Comparison of ENCODE assay signal across 8 mouse cellular contexts in the genomic region with DNA sequence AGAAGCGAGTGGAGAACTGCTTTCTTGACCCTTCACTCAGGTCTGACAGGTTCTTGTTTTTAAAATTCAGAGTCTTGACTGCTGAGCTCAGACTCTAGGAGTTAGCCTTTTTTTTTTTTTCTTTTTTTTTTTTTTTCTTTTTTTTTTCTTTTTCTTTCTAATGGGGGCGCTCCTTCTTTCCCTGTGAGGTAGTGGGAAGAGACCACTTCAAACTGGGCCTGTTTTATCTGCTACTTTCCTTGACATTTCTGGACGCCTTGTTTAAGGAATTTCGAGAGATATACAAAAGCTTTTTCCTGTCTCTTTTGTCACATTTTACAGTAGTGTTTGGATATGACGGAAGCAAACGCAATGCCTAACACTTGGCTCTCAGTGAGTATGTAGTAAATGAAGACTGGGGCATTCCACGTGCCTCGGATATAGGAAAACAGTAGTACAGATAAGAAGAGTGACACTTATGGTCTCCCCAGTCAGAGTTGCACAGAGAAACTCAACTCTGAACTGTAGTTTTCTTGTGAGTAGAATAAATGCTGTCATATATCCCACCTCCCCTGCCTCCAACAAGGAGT. TPM values are rescaled to one million over a fixed set of nuclear protein-coding genes. Genes with fewer than 3 reads are reported as not detected.
DNase-seq lines count a peak whose midpoint lies in the region; ATAC-seq and TF ChIP-seq lines count a peak whose summit lies in the region.

No protein-coding gene starts in this region.

- TF ChIP-seq POLR2A in bone marrow, adult 2 months (IDR thresholded peaks at IDR 0.05; ENCODE audit: borderline replicate concordance, control insufficient read depth, low read depth, low read length), result no peak

- H3K27ac ChIP-seq in heart, embryonic 16.5 days (ENCODE audit: low read length), result no peak overlapping the region
- no peak overlapping the region for H3K27ac ChIP-seq in bone marrow, adult 2 months (ENCODE audit: control insufficient read depth, insufficient read depth, low read depth, low read length, poor library complexity)
- H3K27ac ChIP-seq in hindbrain, postnatal 0 days, result no peak overlapping the region
- H3K27ac ChIP-seq in midbrain, embryonic 16.5 days (ENCODE audit: low read length), result no peak overlapping the region

- H3K9ac ChIP-seq in heart, embryonic 16.5 days (ENCODE audit: low read length), result peak overlapping the region; percentile 80
- H3K9ac ChIP-seq in hindbrain, postnatal 0 days (replicated peaks; ENCODE audit: low read length), result no peak overlapping the region; the same call in 1 of the 2 replicates
- H3K9ac ChIP-seq in midbrain, embryonic 16.5 days (ENCODE audit: low read depth, low read length), result no peak overlapping the region

- no peak for TF ChIP-seq CTCF in bone marrow, adult 2 months (IDR thresholded peaks at IDR 0.05; ENCODE audit: control insufficient read depth, insufficient read depth, low read length)
- no peak for TF ChIP-seq CTCF in hindbrain, postnatal 0 days (IDR thresholded peaks at IDR 0.05; ENCODE audit: low read depth)

- H3K36me3 ChIP-seq in heart, embryonic 16.5 days (ENCODE audit: control insufficient read depth, insufficient read depth), result no peaks in the 10 kb centered on the region
- H3K36me3 ChIP-seq in hindbrain, postnatal 0 days (ENCODE audit: insufficient read depth, low read length), result no peaks in the 10 kb centered on the region
- no peaks in the 10 kb centered on the region for H3K36me3 ChIP-seq in midbrain, embryonic 16.5 days (ENCODE audit: control insufficient read depth, insufficient read depth, low read length)

- H3K4me2 ChIP-seq in heart, embryonic 16.5 days (ENCODE audit: low read depth, low read length), result peak overlapping the region; percentile 95
- peak overlapping the region; percentile 96 for H3K4me2 ChIP-seq in hindbrain, postnatal 0 days (ENCODE audit: low read depth, low read length)
- H3K4me2 ChIP-seq in midbrain, embryonic 16.5 days (ENCODE audit: low read length), result peak overlapping the region; percentile 92

- H3K4me1 ChIP-seq in heart, embryonic 16.5 days (ENCODE audit: control insufficient read depth, insufficient read depth, low read length), result peaks cover 7% of the 10 kb centered on the region
- H3K4me1 ChIP-seq in bone marrow, adult 2 months (ENCODE audit: control insufficient read depth, insufficient read depth, low read length), result peaks cover 1% of the 10 kb centered on the region; the same call in 1 of the 2 replicates
- no peaks in the 10 kb centered on the region for H3K4me1 ChIP-seq in hindbrain, postnatal 0 days (ENCODE audit: insufficient read depth, low read length)
- peaks cover 7% of the 10 kb centered on the region for H3K4me1 ChIP-seq in midbrain, embryonic 16.5 days (ENCODE audit: control insufficient read depth, insufficient read depth, low read length)

- H3K27me3 ChIP-seq in heart, embryonic 16.5 days (ENCODE audit: control insufficient read depth, insufficient read depth, low read length), result no peaks in the 10 kb centered on the region
- H3K27me3 ChIP-seq in hindbrain, postnatal 0 days (ENCODE audit: insufficient read depth, low read length), result no peaks in the 10 kb centered on the region
- no peaks in the 10 kb centered on the region for H3K27me3 ChIP-seq in midbrain, embryonic 16.5 days (ENCODE audit: control insufficient read depth, insufficient read depth, low read depth, low read length)

- WGBS in heart, embryonic 16.5 days, result 17% methylated on average over 8 of the region's 8 CpGs
- 8% methylated on average over 8 of the region's 8 CpGs for WGBS in bone marrow, adult 2 months
- WGBS in hindbrain, postnatal 0 days, result 55% methylated on average over 8 of the region's 8 CpGs
- 58% methylated on average over 8 of the region's 8 CpGs for WGBS in midbrain, embryonic 16.5 days

- intact Hi-C loops in heart, postnatal 25 days (cut with DNase I), result no loop called here

- no peak for ATAC-seq in heart, embryonic 16.5 days (replicated peaks; ENCODE audit: extremely low read depth, insufficient read depth, low FRiP score)
- no peak for ATAC-seq in hindbrain, postnatal 0 days
- ATAC-seq in midbrain, embryonic 16.5 days, result no peak
- no peak for ATAC-seq in inflammation-experienced regulatory T-cells, adult 6 months

- no peaks in the 10 kb centered on the region for H3K9me3 ChIP-seq in heart, embryonic 16.5 days (replicated peaks; ENCODE audit: control insufficient read depth, low read length)
- no peaks in the 10 kb centered on the region for H3K9me3 ChIP-seq in hindbrain, postnatal 0 days (ENCODE audit: low read length)
- no peaks in the 10 kb centered on the region for H3K9me3 ChIP-seq in midbrain, embryonic 16.5 days (replicated peaks; ENCODE audit: control insufficient read depth, low read length, poor library complexity, severe bottlenecking)

- DNase-seq in heart, postnatal 25 days (ENCODE audit: low spot score), result no peak
- no peak for DNase-seq in hindbrain, postnatal 0 days (ENCODE audit: low spot score)
- no peak for DNase-seq in thymus, postnatal 4 days
- no peak for DNase-seq in spleen, adult 18-20 months

- peak overlapping the region; percentile 77 for H3K4me3 ChIP-seq in heart, embryonic 16.5 days (ENCODE audit: low read length)
- H3K4me3 ChIP-seq in bone marrow, adult 2 months (replicated peaks; ENCODE audit: control insufficient read depth, low read depth, low read length), result peak overlapping the region; percentile 12
- H3K4me3 ChIP-seq in hindbrain, postnatal 0 days (ENCODE audit: low read length), result peak overlapping the region; percentile 47
- H3K4me3 ChIP-seq in midbrain, embryonic 16.5 days (ENCODE audit: low read depth, low read length), result no peak overlapping the region

RNA-seq across cellular contexts. Expression of a gene that starts 0.8 kb away (rescaled TPM):
- 49.6 and 50.8 TPM in 2 replicates for polyA plus RNA-seq in heart, embryonic 16.5 days (2015; fragmentation: Nextera tagmentation; extraction: Ambion mirVana)
- 10 to 100 TPM; 33.1 to 36.2 TPM for total RNA-seq in heart, postnatal 25 days (2021)
- 11.2 and 18.4 TPM in 2 replicates for polyA plus RNA-seq in bone marrow, adult 2 months (2011; ENCODE audit: insufficient read depth, insufficient read length, low replicate concordance, missing spikeins)
- total RNA-seq in hindbrain, postnatal 0 days (2014; rRNA removed), result 9.6 and 20.5 TPM in 2 replicates
- 21.2 and 23.8 TPM in 2 replicates for polyA plus RNA-seq in hindbrain, postnatal 0 days (2015; fragmentation: Nextera tagmentation; extraction: Ambion mirVana)
- 13.2 and 15.6 TPM in 2 replicates for polyA plus RNA-seq in midbrain, embryonic 16.5 days (2015; fragmentation: Nextera tagmentation; extraction: Ambion mirVana)
- polyA plus RNA-seq in inflammation-experienced regulatory T-cells, adult 6 months (2017; shearing (Covaris generic)), result 100 to 1,000 TPM in 1 of 3 experiments, 10 to 100 TPM in 2; 96.7 to 143 (median 97.0) TPM
